ENCODE assay signal across 8 mouse cellular contexts in genomic region chr13:115090069-115090976, GRCm38 (mm10). TPM values are rescaled to one million over a fixed set of nuclear protein-coding genes. Genes with fewer than 3 reads are reported as not detected.
DNase-seq lines count a peak whose midpoint lies in the region; ATAC-seq and TF ChIP-seq lines count a peak whose summit lies in the region.

TSS of gene Pelo (minus strand) at chr13:115090186.

- TF ChIP-seq CTCF in cortical plate, adult 2 months (IDR thresholded peaks at IDR 0.05; ENCODE audit: extremely low read depth, insufficient read depth, low read length): no peak

- peak; percentile 65; the same call in 1 of the 2 replicates for TF ChIP-seq POLR2A in cortical plate, adult 2 months (IDR thresholded peaks at IDR 0.05; ENCODE audit: extremely low read depth, insufficient read depth, low read length)

- DNase-seq in gastrocnemius, postnatal 10 days: peak; percentile 96
- DNase-seq in induced T-regulatory cell, adult 2 months (ENCODE audit: low read depth): peak; percentile 95
- peak; percentile 87 to 95 for DNase-seq in left cerebral cortex, adult 9 months (ENCODE audit: low spot score in 2 of 2)
- peak; percentile 95 for DNase-seq in right cerebral cortex, postnatal 14 days
- peak; percentile 94 to 96 for DNase-seq in urinary bladder, postnatal 36 days (ENCODE audit: low spot score in 2 of 2)

- H3K4me1 ChIP-seq in cortical plate, adult 2 months (ENCODE audit: control insufficient read depth, insufficient read depth, low read length): 0 out of 2 replicates have a peak, but pooled peaks cover 2% of the 10 kb centered on the region

- H3K27ac ChIP-seq in cortical plate, adult 2 months (ENCODE audit: insufficient read depth, low read length): peak within 1 kb of the TSS; percentile 16

- peak; percentile 89 for ATAC-seq in activated CD4-positive, CD25-positive, alpha-beta regulatory T cell, adult 4 months
- peak; percentile 76 for ATAC-seq in megakaryocyte progenitor cell, adult 5-6 weeks (replicated peaks; ENCODE audit: poor library complexity)

- H3K4me3 ChIP-seq in cortical plate, adult 2 months (ENCODE audit: insufficient read depth, low read length): peak within 1 kb of the TSS; percentile 92

RNA-seq across cellular contexts. Expression of gene Pelo, which starts in this region (rescaled TPM):
- polyA plus RNA-seq in activated CD4-positive, CD25-positive, alpha-beta regulatory T cell, adult 4 months (2017; shearing (Covaris generic)): 1 to 10 TPM; 2.6 to 2.8 TPM
- 19.4 and 22.7 TPM in 2 replicates for polyA plus RNA-seq in cortical plate, adult 2 months (2012; rRNA removed)
- total RNA-seq in gastrocnemius, postnatal 10 days (2021): 10 to 100 TPM; 11.5 to 16.5 TPM
- total RNA-seq in megakaryocyte progenitor cell, adult 5-6 weeks (2015): 13.2 and 16.6 TPM in 2 replicates
- total RNA-seq in megakaryocyte progenitor cell, adult 5-6 weeks (2017): 13.9 and 15.5 TPM in 2 replicates

Comparison
In these comparisons a context has a peak if more than half of its experiments do, and no peak if none do; other contexts are left out.
1. Peak in every context shown above with its lines: DNase-seq, ATAC-seq, H3K4me3 ChIP-seq and H3K27ac ChIP-seq.